Mouse (Mus musculus) forebrain, embryonic 11.5 days (tissue): ENCODE results near the gene Armh3. TPM values are rescaled to one million over a fixed set of nuclear protein-coding genes. Genes with fewer than 3 reads are reported as not detected.

Source experiments
- ATAC-seq: fragments of 200-750 bp; cut with Nextera tagmentation; replicated peaks from 2 replicates; pipeline ENCODE4 v1.8.0; 2017; ENCODE audit warnings: moderate TSS enrichment; ENCODE audit not compliant: low FRiP score
- DNase-seq: peaks from one replicate; pipeline ENCODE4 v3.0.0-alpha.2; 2017; ENCODE audit warnings: low spot score
- H3K27ac ChIP-seq: fragments of 300-500 bp; sonication (generic); 2 replicates; pipeline ENCODE4 v1.5.1; 2014; ENCODE audit warnings: low read depth, low read length
- H3K27me3 ChIP-seq: fragments of 300-500 bp; sonication (generic); 2 replicates; pipeline ENCODE4 v1.6.1; 2014; ENCODE audit warnings: mild to moderate bottlenecking, low read length, mixed read lengths; ENCODE audit not compliant: control insufficient read depth, insufficient read depth
- H3K36me3 ChIP-seq: fragments of 300-500 bp; sonication (generic); 2 replicates; pipeline ENCODE4 v1.6.1; 2014; ENCODE audit warnings: mild to moderate bottlenecking, low read length, moderate library complexity, mixed read lengths; ENCODE audit not compliant: control insufficient read depth, insufficient read depth
- H3K4me1 ChIP-seq: fragments of 300-500 bp; sonication (generic); replicated peaks from 2 replicates; pipeline ENCODE4 v1.6.1; 2014; ENCODE audit warnings: low read length, mixed read lengths; ENCODE audit not compliant: control insufficient read depth, insufficient read depth
- H3K4me2 ChIP-seq: fragments of 300-500 bp; sonication (generic); 2 replicates; pipeline ENCODE4 v1.6.1; 2014; ENCODE audit warnings: low read depth, mild to moderate bottlenecking, low read length, moderate library complexity, mixed read lengths; ENCODE audit not compliant: severe bottlenecking
- H3K4me3 ChIP-seq: fragments of 300-500 bp; sonication (generic); 2 replicates; pipeline ENCODE4 v1.5.1; 2014; ENCODE audit warnings: low read depth, low read length
- H3K9ac ChIP-seq: fragments of 300-500 bp; sonication (generic); 2 replicates; pipeline ENCODE4 v1.6.1; 2014; ENCODE audit warnings: low read length
- H3K9me3 ChIP-seq: fragments of 300-500 bp; sonication (generic); 2 replicates; pipeline ENCODE4 v1.6.1; 2016; ENCODE audit warnings: low read length, mixed read lengths; ENCODE audit not compliant: control insufficient read depth
- WGBS: fragments of 180-500 bp; shearing (Covaris S2); extraction: QIAGEN DNeasy Blood & Tissue Kit; methylation state at CpG from one replicate; pipeline ENCODE4 v1.1.7; 2014; 5-methylcytosine and 5-hydroxymethylcytosine counted together
- polyA plus RNA-seq: library from polyadenylated mRNA; unstranded; fragments of >200 nt; fragmentation: Nextera tagmentation; extraction: Ambion mirVana; gene quantifications from 2 replicates; pipeline ENCODE4 v1.2.1, GENCODE M21; 2014

Armh3 gene
- polyA plus RNA-seq, 1 experiment from 2014 or later = 17.2 TPM

DNA sequence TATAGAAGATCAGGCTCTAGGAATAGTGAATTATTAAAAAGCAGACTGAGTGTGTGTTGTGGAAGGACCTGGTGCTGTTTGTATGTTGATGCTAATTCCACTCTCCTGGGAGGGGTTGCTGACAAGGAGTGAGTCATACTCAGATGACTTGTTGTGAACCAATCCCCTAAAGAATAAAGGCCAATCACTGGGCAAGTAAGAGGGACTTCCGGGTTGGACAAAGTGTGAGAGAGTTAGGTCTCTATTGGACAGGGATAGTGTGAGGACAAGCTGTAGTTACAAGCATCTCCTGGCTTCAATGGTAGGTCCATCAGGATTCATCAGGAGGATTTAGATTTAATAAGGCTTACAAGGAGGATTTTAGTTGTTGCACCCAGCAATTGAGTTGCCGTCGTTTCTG is 10.1 kb downstream of the Armh3 start:
- H3K27me3 ChIP-seq = no peaks in the 10 kb centered on the region
- no peaks in the 10 kb centered on the region for H3K9me3 ChIP-seq
- H3K27ac ChIP-seq = no peak overlapping the region
- H3K9ac ChIP-seq = no peak overlapping the region
- ATAC-seq (no peak), DNase-seq (no peak)
- H3K4me3 ChIP-seq = no peak overlapping the region
- H3K36me3 ChIP-seq = no peaks in the 10 kb centered on the region
- WGBS = 98% methylated on average over 3 of the region's 3 CpGs
- no peak overlapping the region for H3K4me2 ChIP-seq
- no peaks in the 10 kb centered on the region for H3K4me1 ChIP-seq

DNA sequence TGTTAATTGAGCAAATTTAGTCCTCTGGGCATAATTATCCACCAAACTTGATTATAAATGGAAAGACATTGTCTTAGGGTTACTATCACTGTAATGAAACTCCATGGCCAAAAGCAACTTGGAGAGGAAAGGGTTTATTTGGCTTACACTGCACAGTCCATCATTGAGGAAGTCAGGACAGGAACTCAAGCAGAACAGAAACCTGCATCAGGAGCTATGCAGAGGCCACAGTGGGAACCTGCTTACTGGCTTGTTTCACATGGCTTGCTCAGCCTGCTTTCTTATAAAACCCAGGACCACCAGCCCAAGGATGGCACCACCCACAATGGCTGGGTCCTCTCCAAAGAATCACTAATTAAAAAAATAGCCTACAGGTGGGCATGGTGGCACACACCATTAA is 13.9 kb downstream of the Armh3 start:
- Histone ChIP-seq H3K9ac (no peak overlapping the region), H3K27ac (no peak overlapping the region), H3K4me3 (no peak overlapping the region), H3K4me1 (no peaks in the 10 kb centered on the region), H3K4me2 (no peak overlapping the region), H3K36me3 (no peaks in the 10 kb centered on the region), H3K9me3 (no peaks in the 10 kb centered on the region), H3K27me3 (no peaks in the 10 kb centered on the region)
- ATAC-seq = no peak
- no peak for DNase-seq

DNA sequence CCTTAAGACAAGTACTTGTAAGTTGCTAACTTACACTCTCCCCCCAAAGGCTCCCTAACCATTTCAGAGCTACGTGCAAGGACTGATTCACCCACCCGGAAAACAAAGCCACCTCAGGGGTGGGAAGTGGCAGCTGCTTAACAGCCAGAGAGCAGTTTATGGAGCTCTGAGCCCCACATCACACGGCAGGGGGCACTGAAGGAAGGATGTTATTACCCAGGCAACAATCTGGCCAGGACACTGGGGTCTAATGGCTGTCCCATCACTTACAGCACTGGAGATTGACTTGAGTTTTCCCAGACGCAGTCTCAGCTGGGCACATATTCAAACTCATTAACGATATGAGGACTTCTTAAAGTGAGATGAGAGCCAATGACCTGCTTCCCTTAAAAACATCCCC is 37.5 kb downstream of the Armh3 start:
- Histone ChIP-seq H3K9ac (no peak overlapping the region), H3K27me3 (no peaks in the 10 kb centered on the region), H3K36me3 (no peaks in the 10 kb centered on the region), H3K4me3 (no peak overlapping the region), H3K9me3 (no peaks in the 10 kb centered on the region), H3K4me1 (no peaks in the 10 kb centered on the region), H3K27ac (no peak overlapping the region), H3K4me2 (no peak overlapping the region)
- 36% methylated on average over 5 of the region's 5 CpGs for WGBS
- ATAC-seq (no peak), DNase-seq (no peak)

DNA sequence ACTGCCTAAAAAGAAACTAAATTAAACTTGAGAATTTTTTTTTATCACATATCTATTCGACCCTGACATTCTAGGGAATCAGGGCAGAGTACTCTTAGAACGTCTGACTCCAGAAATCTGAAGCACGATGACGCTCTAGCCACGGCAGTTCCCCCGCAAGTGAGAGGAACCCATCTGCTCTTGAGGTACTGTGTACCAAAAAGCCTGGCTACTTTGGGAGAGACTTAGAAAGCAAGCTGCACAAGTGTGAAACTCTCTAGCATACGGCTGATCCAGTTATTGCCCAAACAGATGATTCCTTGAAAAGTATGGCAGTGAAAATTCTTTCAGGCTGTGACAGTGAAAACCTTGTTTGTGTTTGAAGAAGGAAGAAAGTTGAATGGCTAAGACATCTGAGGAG is 41.6 kb downstream of the Armh3 start:
- no peak overlapping the region for H3K4me2 ChIP-seq
- DNase-seq = no peak
- no peak for ATAC-seq
- H3K9ac ChIP-seq = no peak overlapping the region
- no peaks in the 10 kb centered on the region for H3K36me3 ChIP-seq
- no peaks in the 10 kb centered on the region for H3K9me3 ChIP-seq
- H3K27me3 ChIP-seq = no peaks in the 10 kb centered on the region
- WGBS = 91% methylated on average over 7 of the region's 7 CpGs
- no peaks in the 10 kb centered on the region for H3K4me1 ChIP-seq
- H3K27ac ChIP-seq = no peak overlapping the region
- no peak overlapping the region for H3K4me3 ChIP-seq

DNA sequence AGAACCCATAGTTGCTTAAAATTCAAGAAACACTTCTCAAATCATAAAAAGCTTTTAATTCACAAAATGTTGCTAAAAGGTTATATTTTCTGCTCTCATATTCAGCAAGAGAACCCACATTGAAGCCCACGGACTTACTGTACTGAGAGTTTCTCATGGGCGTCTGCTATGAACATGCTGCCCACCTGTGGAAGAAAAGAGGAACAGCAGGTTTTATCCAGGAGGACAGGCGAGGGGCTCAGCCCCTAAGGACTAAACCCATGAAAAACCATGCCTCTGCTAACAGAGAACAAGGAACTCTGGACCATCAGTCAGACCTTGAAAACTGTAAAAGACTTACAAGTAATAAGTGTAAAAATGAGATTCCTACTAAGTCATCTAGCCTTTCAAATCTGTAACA is 45.0 kb downstream of the Armh3 start:
- 14% methylated on average over 3 of the region's 3 CpGs for WGBS
- Histone ChIP-seq H3K4me1 (no peaks in the 10 kb centered on the region), H3K27me3 (no peaks in the 10 kb centered on the region), H3K27ac (no peak overlapping the region), H3K9ac (no peak overlapping the region), H3K9me3 (no peaks in the 10 kb centered on the region), H3K36me3 (no peaks in the 10 kb centered on the region), H3K4me2 (no peak overlapping the region), H3K4me3 (no peak overlapping the region)
- DNase-seq (no peak), ATAC-seq (no peak)

DNA sequence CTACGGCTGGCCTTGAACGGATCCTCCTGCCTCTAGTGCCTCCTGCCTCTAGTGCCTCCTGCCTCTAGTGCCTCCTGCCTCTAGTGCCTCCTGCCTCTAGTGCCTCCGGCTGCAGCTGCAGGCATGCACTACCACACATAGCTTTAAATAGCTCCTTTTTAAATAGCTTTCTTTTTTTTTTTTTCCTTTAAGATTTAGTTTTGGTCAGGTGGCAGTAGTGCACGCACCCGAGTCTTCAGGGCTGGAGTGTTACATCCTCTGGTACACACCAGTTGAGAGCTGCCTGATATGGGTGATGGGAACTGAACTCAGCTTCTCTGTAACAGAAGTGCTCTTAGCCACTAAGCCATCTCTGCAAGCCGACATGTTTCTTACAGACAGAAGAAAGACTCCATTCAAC is 49.1 kb downstream of the Armh3 start:
- ATAC-seq (no peak), DNase-seq (no peak)
- whole genome bisulfite sequencing = 82% methylated on average over 6 of the region's 6 CpGs

DNA sequence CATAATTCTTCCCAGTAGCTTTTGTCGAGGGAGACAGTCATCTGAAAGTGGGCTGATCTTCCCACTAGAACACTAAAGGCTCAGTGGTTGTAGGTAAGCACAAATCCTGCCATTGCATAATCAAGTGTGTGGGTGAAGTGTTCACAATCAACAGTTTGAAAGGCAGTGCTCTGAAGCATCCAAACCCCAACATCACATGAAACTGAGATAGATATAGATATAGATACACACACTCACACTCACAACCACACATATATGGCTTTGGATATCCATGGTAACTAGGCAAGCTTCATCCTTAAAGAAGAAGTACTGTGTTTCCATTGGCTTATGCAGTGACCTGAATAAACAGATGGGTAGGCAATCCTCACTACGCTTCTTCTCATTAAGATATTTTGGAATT is 50.5 kb downstream of the Armh3 start:
- no peaks in the 10 kb centered on the region for H3K27me3 ChIP-seq
- no peak overlapping the region for H3K4me2 ChIP-seq
- H3K9me3 ChIP-seq = no peaks in the 10 kb centered on the region
- no peak overlapping the region for H3K9ac ChIP-seq
- H3K4me3 ChIP-seq = no peak overlapping the region
- no peaks in the 10 kb centered on the region; the same call in 1 of the 2 replicates for H3K36me3 ChIP-seq
- ATAC-seq (no peak), DNase-seq (no peak)
- WGBS = 90% methylated on average over 2 of the region's 2 CpGs
- no peaks in the 10 kb centered on the region for H3K4me1 ChIP-seq
- H3K27ac ChIP-seq = no peak overlapping the region

More for the DNA sequence above, 49.1 kb downstream of the Armh3 start:
- Histone ChIP-seq H3K27me3 (no peaks in the 10 kb centered on the region), H3K4me1 (no peaks in the 10 kb centered on the region), H3K4me3 (no peak overlapping the region), H3K9me3 (no peaks in the 10 kb centered on the region), H3K36me3 (no peaks in the 10 kb centered on the region; the same call in 1 of the 2 replicates), H3K4me2 (no peak overlapping the region), H3K9ac (no peak overlapping the region), H3K27ac (no peak overlapping the region)

DNA sequence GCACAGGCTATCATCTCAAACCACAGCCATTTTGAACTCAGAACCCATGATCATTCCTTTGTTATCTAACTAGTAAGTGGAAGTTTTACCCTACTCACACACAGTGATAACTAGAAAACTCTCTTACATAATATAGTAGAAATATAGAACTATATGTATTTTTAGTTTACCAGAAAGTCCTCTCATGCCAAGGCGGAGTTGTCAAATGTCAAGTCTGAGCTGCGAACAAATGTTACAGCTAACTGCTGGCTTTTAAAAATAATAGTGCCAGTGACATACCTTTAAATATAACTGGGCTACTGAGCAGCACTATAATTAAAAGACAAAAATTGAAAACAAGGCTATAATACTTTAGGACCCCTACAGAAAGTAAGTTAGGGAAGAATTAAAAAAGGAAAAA is 51.0 kb downstream of the Armh3 start:
- 95% methylated on average over 2 of the region's 2 CpGs for WGBS
- no peaks in the 10 kb centered on the region for H3K4me1 ChIP-seq
- H3K4me3 ChIP-seq = no peak overlapping the region
- no peaks in the 10 kb centered on the region; the same call in 1 of the 2 replicates for H3K36me3 ChIP-seq
- H3K27ac ChIP-seq = no peak overlapping the region
- H3K4me2 ChIP-seq = no peak overlapping the region
- H3K27me3 ChIP-seq = no peaks in the 10 kb centered on the region
- DNase-seq = no peak
- H3K9me3 ChIP-seq = no peaks in the 10 kb centered on the region
- no peak for ATAC-seq
- no peak overlapping the region for H3K9ac ChIP-seq

DNA sequence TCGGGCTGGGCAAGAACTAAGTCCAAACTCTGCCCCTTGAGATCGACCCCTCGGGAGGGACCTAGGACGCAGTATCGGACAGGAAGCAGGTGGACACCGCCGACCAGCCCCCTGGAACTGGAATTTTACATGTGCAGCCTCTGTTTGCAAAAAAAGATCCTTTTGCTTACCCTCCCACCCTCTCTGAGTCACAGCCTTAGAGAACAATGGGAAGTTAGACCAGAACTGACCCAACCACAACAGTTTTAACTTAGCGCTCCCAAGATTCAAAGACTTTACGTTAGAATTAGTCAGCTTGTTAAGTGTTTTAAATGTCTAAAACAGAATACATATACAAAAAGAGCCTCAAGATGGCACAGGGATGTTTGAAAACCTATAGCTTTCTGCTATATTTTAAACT is 51.7 kb downstream of the Armh3 start:
- 95% methylated on average over 9 of the region's 9 CpGs for WGBS

More for the DNA sequence above, 51.7 kb downstream of the Armh3 start:
- no peak for DNase-seq
- ATAC-seq = no peak
- no peak overlapping the region for H3K9ac ChIP-seq
- no peak overlapping the region for H3K4me3 ChIP-seq
- H3K4me1 ChIP-seq = no peaks in the 10 kb centered on the region
- no peaks in the 10 kb centered on the region; the same call in 1 of the 2 replicates for H3K36me3 ChIP-seq
- no peak overlapping the region for H3K4me2 ChIP-seq
- H3K27ac ChIP-seq = no peak overlapping the region
- no peaks in the 10 kb centered on the region for H3K27me3 ChIP-seq
- H3K9me3 ChIP-seq = no peaks in the 10 kb centered on the region
